Mouse (Mus musculus): ENCODE measurements around the gene Ugt8a.

- TF ChIP-seq CTCF (IDR thresholded peaks at IDR 0.05; ENCODE audit: low read depth) (no peak), EP300 (IDR thresholded peaks at IDR 0.05; ENCODE audit: low read depth) (no peak)
Measured at GRCm38 (mm10) chr3:125935796-125936195, 2.6 kb downstream of the Ugt8a start.

Data from heart, postnatal 0 days (tissue).